Mouse (Mus musculus): ENCODE results near the gene Sh3bp5. TPM values are rescaled to one million over a fixed set of nuclear protein-coding genes. Genes with fewer than 3 reads are reported as not detected.
"Not testable (repeated sequence)": the region's sequence is repeated elsewhere in the genome, so short reads cannot be mapped to it uniquely, and the experiment has no call there.

Gene Sh3bp5
- polyA plus RNA-seq, 1 experiment from 2014 or later: 10.7 TPM

GRCm38 (mm10) chr14:31458006-31458405 lies 22.1 kb upstream of the Sh3bp5 start:
- H3K9me3 ChIP-seq (ENCODE audit: control insufficient read depth, low read length): no peaks in the 10 kb centered on the region
- H3K4me2 ChIP-seq (ENCODE audit: low read length): no peak overlapping the region
- no peaks in the 10 kb centered on the region for H3K27me3 ChIP-seq (replicated peaks; ENCODE audit: control insufficient read depth, insufficient read depth, low read length)
- WGBS: 84% methylated on average over 12 of the region's 12 CpGs
- H3K4me1 ChIP-seq (replicated peaks; ENCODE audit: control insufficient read depth, insufficient read depth, low read length): no peaks in the 10 kb centered on the region; the same call in 1 of the 2 replicates
- H3K36me3 ChIP-seq (ENCODE audit: control insufficient read depth, insufficient read depth, low read length): no peaks in the 10 kb centered on the region
- H3K9ac ChIP-seq (ENCODE audit: low read length): no peak overlapping the region
- DNase-seq (ENCODE audit: low spot score) (no peak), ATAC-seq (replicated peaks; ENCODE audit: low FRiP score, low TSS enrichment, low read depth) (no peak)
- H3K27ac ChIP-seq (ENCODE audit: low read depth): no peak overlapping the region
- no peak overlapping the region for H3K4me3 ChIP-seq (ENCODE audit: low read depth, low read length)

GRCm38 (mm10) chr14:31456064-31456721 lies 20.3 kb upstream of the Sh3bp5 start:
- no peak for ATAC-seq (replicated peaks; ENCODE audit: low FRiP score, low TSS enrichment, low read depth)
- Histone ChIP-seq H3K4me1 (replicated peaks; ENCODE audit: control insufficient read depth, insufficient read depth, low read length) (no peaks in the 10 kb centered on the region; the same call in 1 of the 2 replicates), H3K27ac (ENCODE audit: low read depth) (no peak overlapping the region), H3K4me3 (ENCODE audit: low read depth, low read length) (no peak overlapping the region), H3K27me3 (replicated peaks; ENCODE audit: control insufficient read depth, insufficient read depth, low read length) (no peaks in the 10 kb centered on the region), H3K36me3 (ENCODE audit: control insufficient read depth, insufficient read depth, low read length) (no peaks in the 10 kb centered on the region), H3K9ac (ENCODE audit: low read length) (no peak overlapping the region), H3K4me2 (ENCODE audit: low read length) (no peak overlapping the region), H3K9me3 (ENCODE audit: control insufficient read depth, low read length) (no peaks in the 10 kb centered on the region)
- 73% methylated on average over 6 of the region's 6 CpGs for WGBS
- DNase-seq (ENCODE audit: low spot score): no peak

- Histone ChIP-seq H3K4me2 (ENCODE audit: low read length) (no peak overlapping the region), H3K4me3 (ENCODE audit: low read depth, low read length) (no peak overlapping the region), H3K36me3 (ENCODE audit: control insufficient read depth, insufficient read depth, low read length) (no peaks in the 10 kb centered on the region), H3K9ac (ENCODE audit: low read length) (no peak overlapping the region), H3K9me3 (ENCODE audit: control insufficient read depth, low read length) (no peaks in the 10 kb centered on the region), H3K27ac (ENCODE audit: low read depth) (no peak overlapping the region), H3K27me3 (replicated peaks; ENCODE audit: control insufficient read depth, insufficient read depth, low read length) (no peaks in the 10 kb centered on the region), H3K4me1 (replicated peaks; ENCODE audit: control insufficient read depth, insufficient read depth, low read length) (no peaks in the 10 kb centered on the region; the same call in 1 of the 2 replicates)
- WGBS: 86% methylated on average over 8 of the region's 8 CpGs
- no peak for ATAC-seq (replicated peaks; ENCODE audit: low FRiP score, low TSS enrichment, low read depth)
- no peak for DNase-seq (ENCODE audit: low spot score)
These were observed 19.1 kb upstream of the Sh3bp5 start for GRCm38 (mm10) chr14:31454849-31455566.

GRCm38 (mm10) chr14:31453946-31454345 lies 18.1 kb upstream of the Sh3bp5 start:
- not testable (repeated sequence) for H3K27ac ChIP-seq (ENCODE audit: low read depth); ATAC-seq (replicated peaks; ENCODE audit: low FRiP score, low TSS enrichment, low read depth)

GRCm38 (mm10) chr14:31448994-31449393 lies 13.1 kb upstream of the Sh3bp5 start:
- no peaks in the 10 kb centered on the region for H3K27me3 ChIP-seq (replicated peaks; ENCODE audit: control insufficient read depth, insufficient read depth, low read length)
- no peak overlapping the region for H3K4me3 ChIP-seq (ENCODE audit: low read depth, low read length)
- ATAC-seq (replicated peaks; ENCODE audit: low FRiP score, low TSS enrichment, low read depth): no peak
- no peak for DNase-seq (ENCODE audit: low spot score)
- H3K27ac ChIP-seq (ENCODE audit: low read depth): no peak overlapping the region
- H3K4me1 ChIP-seq (replicated peaks; ENCODE audit: control insufficient read depth, insufficient read depth, low read length): 0 out of 2 replicates have a peak, but pooled peaks cover 4% of the 10 kb centered on the region
- H3K9me3 ChIP-seq (ENCODE audit: control insufficient read depth, low read length): no peaks in the 10 kb centered on the region
- 38% methylated on average over 5 of the region's 5 CpGs for WGBS
- H3K4me2 ChIP-seq (ENCODE audit: low read length): no peak overlapping the region
- H3K9ac ChIP-seq (ENCODE audit: low read length): no peak overlapping the region
- H3K36me3 ChIP-seq (ENCODE audit: control insufficient read depth, insufficient read depth, low read length): no peaks in the 10 kb centered on the region

More at GRCm38 (mm10) chr14:31453946-31454345, 18.1 kb upstream of the Sh3bp5 start:
- H3K4me3 ChIP-seq (ENCODE audit: low read depth, low read length); H3K9ac ChIP-seq (ENCODE audit: low read length); DNase-seq (ENCODE audit: low spot score); H3K36me3 ChIP-seq (ENCODE audit: control insufficient read depth, insufficient read depth, low read length); H3K27me3 ChIP-seq (replicated peaks; ENCODE audit: control insufficient read depth, insufficient read depth, low read length); H3K9me3 ChIP-seq (ENCODE audit: control insufficient read depth, low read length); H3K4me1 ChIP-seq (replicated peaks; ENCODE audit: control insufficient read depth, insufficient read depth, low read length); H3K4me2 ChIP-seq (ENCODE audit: low read length): not testable (repeated sequence)
- WGBS: 80% methylated on average over 12 of the region's 12 CpGs

GRCm38 (mm10) chr14:31443616-31444015 lies 7.7 kb upstream of the Sh3bp5 start:
- H3K9ac ChIP-seq (ENCODE audit: low read length): no peak overlapping the region
- no peak overlapping the region for H3K4me2 ChIP-seq (ENCODE audit: low read length)
- H3K4me3 ChIP-seq (ENCODE audit: low read depth, low read length): no peak overlapping the region
- H3K27ac ChIP-seq (ENCODE audit: low read depth): no peak overlapping the region
- no peaks in the 10 kb centered on the region for H3K9me3 ChIP-seq (ENCODE audit: control insufficient read depth, low read length)
- H3K36me3 ChIP-seq (ENCODE audit: control insufficient read depth, insufficient read depth, low read length): no peaks in the 10 kb centered on the region
- no peak for ATAC-seq (replicated peaks; ENCODE audit: low FRiP score, low TSS enrichment, low read depth)
- H3K4me1 ChIP-seq (replicated peaks; ENCODE audit: control insufficient read depth, insufficient read depth, low read length): no peaks in the 10 kb centered on the region
- no peaks in the 10 kb centered on the region for H3K27me3 ChIP-seq (replicated peaks; ENCODE audit: control insufficient read depth, insufficient read depth, low read length)
- no peak for DNase-seq (ENCODE audit: low spot score)
- WGBS: 69% methylated on average over 6 of the region's 6 CpGs

GRCm38 (mm10) chr14:31440725-31441124 lies 4.8 kb upstream of the Sh3bp5 start:
- H3K4me3 ChIP-seq (ENCODE audit: low read depth, low read length): no peak overlapping the region
- H3K36me3 ChIP-seq (ENCODE audit: control insufficient read depth, insufficient read depth, low read length): no peaks in the 10 kb centered on the region
- H3K9ac ChIP-seq (ENCODE audit: low read length): no peak overlapping the region
- H3K27me3 ChIP-seq (replicated peaks; ENCODE audit: control insufficient read depth, insufficient read depth, low read length): no peaks in the 10 kb centered on the region
- H3K4me1 ChIP-seq (replicated peaks; ENCODE audit: control insufficient read depth, insufficient read depth, low read length): 0 out of 2 replicates have a peak, but pooled peaks cover 5% of the 10 kb centered on the region
- 84% methylated on average over 6 of the region's 6 CpGs for WGBS
- no peak overlapping the region for H3K27ac ChIP-seq (ENCODE audit: low read depth)
- no peak overlapping the region for H3K4me2 ChIP-seq (ENCODE audit: low read length)
- DNase-seq (ENCODE audit: low spot score): no peak
- no peak for ATAC-seq (replicated peaks; ENCODE audit: low FRiP score, low TSS enrichment, low read depth)
- H3K9me3 ChIP-seq (ENCODE audit: control insufficient read depth, low read length): no peaks in the 10 kb centered on the region

GRCm38 (mm10) chr14:31440230-31440629 lies 4.4 kb upstream of the Sh3bp5 start:
- Histone ChIP-seq H3K27ac (ENCODE audit: low read depth) (no peak overlapping the region), H3K36me3 (ENCODE audit: control insufficient read depth, insufficient read depth, low read length) (no peaks in the 10 kb centered on the region), H3K4me2 (ENCODE audit: low read length) (no peak overlapping the region), H3K27me3 (replicated peaks; ENCODE audit: control insufficient read depth, insufficient read depth, low read length) (no peaks in the 10 kb centered on the region), H3K9me3 (ENCODE audit: control insufficient read depth, low read length) (no peaks in the 10 kb centered on the region), H3K4me1 (replicated peaks; ENCODE audit: control insufficient read depth, insufficient read depth, low read length) (peaks cover 5% of the 10 kb centered on the region; the same call in 1 of the 2 replicates), H3K4me3 (ENCODE audit: low read depth, low read length) (no peak overlapping the region), H3K9ac (ENCODE audit: low read length) (no peak overlapping the region)
- no peak for ATAC-seq (replicated peaks; ENCODE audit: low FRiP score, low TSS enrichment, low read depth)
- DNase-seq (ENCODE audit: low spot score): no peak
- WGBS: 35% methylated on average over 3 of the region's 3 CpGs

All from intestine, embryonic 14.5 days (tissue).